Mouse (Mus musculus) bone marrow, adult 2 months (tissue): ENCODE data around the gene P2ry14.

ENCODE experiments used
- CTCF ChIP-seq: fragments of 200-500 bp; IDR thresholded peaks from 2 replicates; pipeline ENCODE4 v1.5.1; 2011; ENCODE audit warnings: low read length, control low read depth; ENCODE audit not compliant: control insufficient read depth, insufficient read depth
- POLR2A ChIP-seq: fragments of 200-500 bp; IDR thresholded peaks from 2 replicates; pipeline ENCODE4 v1.6.1; 2011; ENCODE audit warnings: low read depth, mild to moderate bottlenecking, control low read depth, low read length, borderline replicate concordance; ENCODE audit not compliant: control insufficient read depth

- TF ChIP-seq POLR2A (no peak), CTCF (no peak)
These were observed 15.8 kb upstream of the P2ry14 start for GRCm38 (mm10) chr3:59169215-59169614.
